Mouse (Mus musculus): ENCODE measurements around the gene Traf3. TPM values are rescaled to one million over a fixed set of nuclear protein-coding genes. Genes with fewer than 3 reads are reported as not detected.

The Traf3 gene
- polyA plus RNA-seq, 1 experiment, result 13.1 TPM

DNA sequence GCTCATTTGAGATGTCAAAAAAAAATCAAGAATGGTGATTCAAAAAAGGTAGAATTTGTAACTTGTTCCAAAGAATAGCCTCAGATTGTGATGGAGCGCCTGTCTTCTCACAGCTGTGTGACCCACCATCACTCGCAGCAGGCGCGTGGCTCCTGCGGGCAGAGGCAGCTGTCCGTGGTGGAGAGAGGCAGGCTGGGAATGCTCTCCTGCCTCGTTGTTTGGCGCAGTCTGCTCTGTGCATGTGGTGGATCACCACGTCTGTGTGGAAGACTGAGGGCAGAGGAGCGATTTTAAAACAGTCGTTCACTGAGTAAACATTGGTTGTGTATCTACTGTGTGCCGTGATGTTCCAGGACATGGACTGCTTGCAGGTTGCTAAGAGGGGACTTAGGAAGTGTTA, 77.6 kb downstream of the Traf3 start:
- H3K27me3 ChIP-seq (ENCODE audit: control insufficient read depth, insufficient read depth, low read length, poor library complexity, severe bottlenecking), result no peaks in the 10 kb centered on the region
- no peak overlapping the region for H3K27ac ChIP-seq (ENCODE audit: insufficient read depth, low read length)
- H3K4me1 ChIP-seq (ENCODE audit: control insufficient read depth, insufficient read depth, low read length), result no peaks in the 10 kb centered on the region
- TF ChIP-seq CTCF (IDR thresholded peaks at IDR 0.05; ENCODE audit: low read depth, low read length), result no peak
- no peak for TF ChIP-seq POLR2A (IDR thresholded peaks at IDR 0.05; ENCODE audit: insufficient read depth, low read length)
- no peak for TF ChIP-seq EP300 (IDR thresholded peaks at IDR 0.05; ENCODE audit: insufficient read depth, low read depth, low read length)
- no peak overlapping the region for H3K4me3 ChIP-seq (ENCODE audit: low read depth, low read length)
- H3K9me3 ChIP-seq (replicated peaks; ENCODE audit: control insufficient read depth, insufficient read depth, low read length, poor library complexity, severe bottlenecking), result no peaks in the 10 kb centered on the region
- no peak overlapping the region for H3K9ac ChIP-seq (ENCODE audit: low read depth, poor library complexity, severe bottlenecking)
- no peaks in the 10 kb centered on the region for H3K36me3 ChIP-seq (ENCODE audit: control insufficient read depth, insufficient read depth, low read length, poor library complexity, severe bottlenecking)

GRCm38 (mm10) chr12:111245070-111245469, 78.9 kb downstream of the Traf3 start:
- TF ChIP-seq POLR2A (IDR thresholded peaks at IDR 0.05; ENCODE audit: insufficient read depth, low read length) (no peak), CTCF (IDR thresholded peaks at IDR 0.05; ENCODE audit: low read depth, low read length) (no peak), EP300 (IDR thresholded peaks at IDR 0.05; ENCODE audit: insufficient read depth, low read depth, low read length) (no peak)
- H3K27me3 ChIP-seq (ENCODE audit: control insufficient read depth, insufficient read depth, low read length, poor library complexity, severe bottlenecking), result no peaks in the 10 kb centered on the region
- no peaks in the 10 kb centered on the region for H3K36me3 ChIP-seq (ENCODE audit: control insufficient read depth, insufficient read depth, low read length, poor library complexity, severe bottlenecking)
- no peak overlapping the region for H3K27ac ChIP-seq (ENCODE audit: insufficient read depth, low read length)
- no peak overlapping the region for H3K4me3 ChIP-seq (ENCODE audit: low read depth, low read length)
- H3K4me1 ChIP-seq (ENCODE audit: control insufficient read depth, insufficient read depth, low read length), result no peaks in the 10 kb centered on the region
- no peaks in the 10 kb centered on the region for H3K9me3 ChIP-seq (replicated peaks; ENCODE audit: control insufficient read depth, insufficient read depth, low read length, poor library complexity, severe bottlenecking)
- H3K9ac ChIP-seq (ENCODE audit: low read depth, poor library complexity, severe bottlenecking), result no peak overlapping the region

DNA sequence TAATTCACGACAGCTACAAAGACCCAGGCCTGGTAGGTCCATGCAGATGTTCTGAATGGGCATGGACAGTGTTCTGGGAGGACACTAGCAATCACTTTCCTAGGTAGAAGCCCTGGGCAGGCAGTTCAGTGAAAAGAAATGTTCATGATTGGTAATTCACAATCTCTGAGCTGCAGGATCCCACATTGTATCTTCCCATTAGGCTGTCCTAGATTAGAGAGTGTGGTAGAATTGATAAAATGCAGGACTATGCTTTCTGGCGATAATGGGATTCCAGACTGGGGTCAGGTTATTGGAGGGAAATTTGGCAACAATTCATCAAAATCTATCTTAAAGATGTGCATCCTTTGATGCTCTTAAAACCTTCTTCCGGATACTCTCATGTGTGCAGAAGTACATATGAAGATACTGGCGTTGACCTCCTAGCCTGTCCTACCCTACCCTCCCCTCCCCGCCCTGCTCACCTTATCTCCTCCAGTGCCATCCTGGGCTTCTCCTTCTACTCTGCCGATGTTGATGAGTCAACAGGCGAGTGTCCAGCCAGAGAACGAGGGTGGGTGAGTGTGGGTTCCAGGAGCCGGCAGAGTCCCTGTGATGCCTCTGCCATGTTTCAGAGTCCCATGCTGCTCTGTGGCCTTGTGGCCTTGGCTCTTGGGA, 80.8 kb downstream of the Traf3 start:
- no peak for TF ChIP-seq CTCF (IDR thresholded peaks at IDR 0.05; ENCODE audit: low read depth, low read length)
- TF ChIP-seq EP300 (IDR thresholded peaks at IDR 0.05; ENCODE audit: insufficient read depth, low read depth, low read length), result no peak
- no peak for TF ChIP-seq POLR2A (IDR thresholded peaks at IDR 0.05; ENCODE audit: insufficient read depth, low read length)
- Histone ChIP-seq H3K4me3 (ENCODE audit: low read depth, low read length) (no peak overlapping the region), H3K9me3 (replicated peaks; ENCODE audit: control insufficient read depth, insufficient read depth, low read length, poor library complexity, severe bottlenecking) (no peaks in the 10 kb centered on the region), H3K36me3 (ENCODE audit: control insufficient read depth, insufficient read depth, low read length, poor library complexity, severe bottlenecking) (no peaks in the 10 kb centered on the region), H3K27ac (ENCODE audit: insufficient read depth, low read length) (no peak overlapping the region), H3K4me1 (ENCODE audit: control insufficient read depth, insufficient read depth, low read length) (no peaks in the 10 kb centered on the region), H3K9ac (ENCODE audit: low read depth, poor library complexity, severe bottlenecking) (no peak overlapping the region), H3K27me3 (ENCODE audit: control insufficient read depth, insufficient read depth, low read length, poor library complexity, severe bottlenecking) (no peaks in the 10 kb centered on the region)

DNA sequence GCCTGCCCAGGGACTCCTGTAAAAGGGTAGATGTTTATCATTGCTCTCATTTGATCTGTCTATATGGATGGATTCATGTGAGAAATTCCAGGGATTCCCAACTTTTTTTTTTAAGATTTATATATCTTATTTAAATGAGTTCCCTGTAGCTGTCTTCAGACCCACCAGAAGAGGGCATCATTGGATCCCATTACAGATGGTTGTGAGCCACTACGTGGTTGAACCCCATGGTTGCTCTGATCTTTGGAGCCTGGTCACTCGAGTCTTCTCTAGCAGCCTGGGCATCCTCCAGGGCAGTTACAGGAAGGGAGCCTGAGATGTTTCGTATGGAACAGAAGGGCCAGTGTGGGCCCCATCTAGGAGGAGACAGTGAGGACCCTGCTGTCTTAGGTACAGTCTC, 82.9 kb downstream of the Traf3 start:
- H3K27ac ChIP-seq (ENCODE audit: insufficient read depth, low read length), result no peak overlapping the region
- H3K36me3 ChIP-seq (ENCODE audit: control insufficient read depth, insufficient read depth, low read length, poor library complexity, severe bottlenecking), result no peaks in the 10 kb centered on the region
- no peaks in the 10 kb centered on the region for H3K4me1 ChIP-seq (ENCODE audit: control insufficient read depth, insufficient read depth, low read length)
- H3K9me3 ChIP-seq (replicated peaks; ENCODE audit: control insufficient read depth, insufficient read depth, low read length, poor library complexity, severe bottlenecking), result no peaks in the 10 kb centered on the region
- H3K4me3 ChIP-seq (ENCODE audit: low read depth, low read length), result no peak overlapping the region
- TF ChIP-seq EP300 (IDR thresholded peaks at IDR 0.05; ENCODE audit: insufficient read depth, low read depth, low read length), result no peak
- peak; percentile 3 for TF ChIP-seq CTCF (IDR thresholded peaks at IDR 0.05; ENCODE audit: low read depth, low read length)
- H3K9ac ChIP-seq (ENCODE audit: low read depth, poor library complexity, severe bottlenecking), result no peak overlapping the region
- H3K27me3 ChIP-seq (ENCODE audit: control insufficient read depth, insufficient read depth, low read length, poor library complexity, severe bottlenecking), result no peaks in the 10 kb centered on the region

DNA sequence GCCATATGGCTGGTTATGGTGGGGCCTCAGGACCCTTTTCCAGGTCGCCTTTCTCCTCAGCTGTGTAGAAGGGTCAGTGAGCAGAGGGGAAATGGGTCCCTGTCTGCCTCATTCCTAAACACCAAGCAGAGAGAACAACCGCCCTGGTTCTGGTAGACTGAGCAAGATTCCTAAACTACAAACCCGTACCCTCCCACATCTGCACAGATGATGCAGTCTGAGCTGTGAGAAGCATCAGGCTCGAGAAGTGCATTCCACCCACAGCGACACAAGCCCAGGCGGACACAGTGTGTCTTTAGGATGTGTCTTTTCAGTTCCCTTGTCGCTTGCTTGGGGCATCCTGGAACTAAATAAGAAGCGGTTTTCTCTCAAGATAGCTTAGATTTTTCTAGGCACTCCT, 83.9 kb downstream of the Traf3 start:
- no peaks in the 10 kb centered on the region for H3K27me3 ChIP-seq (ENCODE audit: control insufficient read depth, insufficient read depth, low read length, poor library complexity, severe bottlenecking)
- H3K4me1 ChIP-seq (ENCODE audit: control insufficient read depth, insufficient read depth, low read length), result no peaks in the 10 kb centered on the region
- TF ChIP-seq POLR2A (IDR thresholded peaks at IDR 0.05; ENCODE audit: insufficient read depth, low read length) (no peak), CTCF (IDR thresholded peaks at IDR 0.05; ENCODE audit: low read depth, low read length) (no peak), EP300 (IDR thresholded peaks at IDR 0.05; ENCODE audit: insufficient read depth, low read depth, low read length) (no peak)
- H3K9ac ChIP-seq (ENCODE audit: low read depth, poor library complexity, severe bottlenecking), result no peak overlapping the region
- no peaks in the 10 kb centered on the region for H3K9me3 ChIP-seq (replicated peaks; ENCODE audit: control insufficient read depth, insufficient read depth, low read length, poor library complexity, severe bottlenecking)
- no peaks in the 10 kb centered on the region for H3K36me3 ChIP-seq (ENCODE audit: control insufficient read depth, insufficient read depth, low read length, poor library complexity, severe bottlenecking)
- no peak overlapping the region for H3K27ac ChIP-seq (ENCODE audit: insufficient read depth, low read length)
- H3K4me3 ChIP-seq (ENCODE audit: low read depth, low read length), result no peak overlapping the region

DNA sequence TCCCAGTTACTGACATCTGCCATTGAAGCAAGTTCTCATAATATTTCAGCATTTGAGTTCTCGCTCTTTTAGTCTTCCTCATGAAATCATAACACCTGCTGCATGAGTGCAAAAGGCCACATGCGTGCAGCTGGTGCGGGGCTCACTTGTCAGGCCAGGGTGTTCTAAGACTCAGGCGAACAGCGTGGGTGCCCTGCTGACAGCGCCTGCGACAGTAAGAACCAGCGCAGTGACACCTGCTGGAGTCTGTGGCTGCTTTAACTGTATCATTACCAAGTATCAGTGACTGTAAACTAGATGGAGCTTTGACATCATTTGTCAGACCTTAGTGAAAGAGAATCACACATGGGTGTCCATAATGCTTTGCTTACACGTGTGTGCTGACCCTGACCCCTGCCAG, 85.1 kb downstream of the Traf3 start:
- peak; percentile 12 for TF ChIP-seq CTCF (IDR thresholded peaks at IDR 0.05; ENCODE audit: low read depth, low read length)
- TF ChIP-seq POLR2A (IDR thresholded peaks at IDR 0.05; ENCODE audit: insufficient read depth, low read length), result no peak
- TF ChIP-seq EP300 (IDR thresholded peaks at IDR 0.05; ENCODE audit: insufficient read depth, low read depth, low read length), result no peak
- Histone ChIP-seq H3K9me3 (replicated peaks; ENCODE audit: control insufficient read depth, insufficient read depth, low read length, poor library complexity, severe bottlenecking) (no peaks in the 10 kb centered on the region), H3K4me1 (ENCODE audit: control insufficient read depth, insufficient read depth, low read length) (no peaks in the 10 kb centered on the region), H3K4me3 (ENCODE audit: low read depth, low read length) (no peak overlapping the region), H3K27ac (ENCODE audit: insufficient read depth, low read length) (no peak overlapping the region), H3K9ac (ENCODE audit: low read depth, poor library complexity, severe bottlenecking) (no peak overlapping the region), H3K36me3 (ENCODE audit: control insufficient read depth, insufficient read depth, low read length, poor library complexity, severe bottlenecking) (no peaks in the 10 kb centered on the region), H3K27me3 (ENCODE audit: control insufficient read depth, insufficient read depth, low read length, poor library complexity, severe bottlenecking) (no peaks in the 10 kb centered on the region)
